In the genomic region with DNA sequence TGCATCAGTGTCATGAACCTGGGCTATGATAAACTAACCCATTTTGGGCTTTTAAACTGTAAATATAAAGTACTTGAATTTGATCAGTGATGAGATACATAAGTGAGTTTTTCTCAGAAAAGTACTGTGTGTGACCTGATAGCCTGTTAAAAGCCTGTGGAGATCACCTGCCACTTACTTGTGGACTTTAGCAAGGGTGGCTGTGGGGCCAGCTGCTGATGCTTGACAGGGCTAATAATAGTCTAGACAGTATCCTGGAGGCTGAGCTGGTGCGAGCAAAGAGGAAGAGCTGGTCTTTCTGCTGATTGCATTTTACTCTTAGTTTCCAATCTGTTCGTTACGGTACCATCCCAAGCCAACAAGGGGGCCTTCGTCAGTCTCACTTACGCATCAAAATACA, we compare ENCODE assay signal across 14 mouse cellular contexts.
"Had no signal": no experiment of that assay in that cellular context is flagged by ENCODE, and none has a peak within 500 bp of the region (broad histone marks: within the 10 kb centered on the region; RNA-seq: fewer than 3 reads in every experiment).

No protein-coding gene starts in this region.

- H3K27me3 ChIP-seq: liver, embryonic 15.5 days; lung, embryonic 15.5 days; megakaryocyte, embryonic 14.5 days; neural tube, embryonic 12.5 days had no signal

- H3K4me2 ChIP-seq: liver, embryonic 15.5 days; lung, embryonic 15.5 days; midbrain, embryonic 12.5 days; neural tube, embryonic 12.5 days had no signal

- DNase-seq: liver, postnatal 0 days; lung, adult 2 months; lung, postnatal 14 days; midbrain, embryonic 14.5 days; right cerebral cortex, postnatal 14 days; thymus, adult 18-20 months; thymus, postnatal 25 days; thymus, postnatal 4 days had no signal

- H3K4me1 ChIP-seq: liver, embryonic 15.5 days; lung, embryonic 15.5 days; midbrain, embryonic 12.5 days; neural tube, embryonic 12.5 days had no signal

- H3K9me3 ChIP-seq: liver, embryonic 15.5 days; lung, embryonic 15.5 days; megakaryocyte, embryonic 14.5 days; midbrain, embryonic 12.5 days; neural tube, embryonic 12.5 days had no signal

- H3K4me3 ChIP-seq: liver, embryonic 15.5 days; lung, embryonic 15.5 days; megakaryocyte, embryonic 14.5 days; midbrain, embryonic 12.5 days; neural tube, embryonic 12.5 days had no signal

- H3K9ac ChIP-seq: liver, embryonic 15.5 days; liver, postnatal 0 days; lung, embryonic 15.5 days; midbrain, embryonic 12.5 days; neural tube, embryonic 12.5 days had no signal

- H3K27ac ChIP-seq: liver, embryonic 15.5 days; lung, embryonic 15.5 days; macrophage; midbrain, embryonic 12.5 days; neural tube, embryonic 12.5 days had no signal

- H3K36me3 ChIP-seq: liver, embryonic 15.5 days; lung, embryonic 15.5 days; midbrain, embryonic 12.5 days; neural tube, embryonic 12.5 days had no signal
